Mouse (Mus musculus): ENCODE data around the gene Atxn7l3. TPM values are rescaled to one million over a fixed set of nuclear protein-coding genes. Genes with fewer than 3 reads are reported as not detected.

Gene Atxn7l3
- polyA plus RNA-seq, 1 experiment, result 30.2 TPM

GRCm38 (mm10) chr11:102248630-102249230, 47.7 kb downstream of the Atxn7l3 start, which contains the start of gene BC030867:
BC030867 (plus strand) TSS chr11:102248882.
- H3K27me3 ChIP-seq (ENCODE audit: control insufficient read depth, insufficient read depth, low read length), result no peaks in the 10 kb centered on the region
- 1% methylated on average over 41 of the region's 41 CpGs for WGBS
- H3K4me3 ChIP-seq (ENCODE audit: low read depth, low read length), result peak within 1 kb of the TSS; percentile 69
- TF ChIP-seq CTCF (IDR thresholded peaks at IDR 0.05; ENCODE audit: extremely low read depth, insufficient read length, insufficient replicate concordance, low read depth, low read length) (peak; percentile 81), POLR2A (IDR thresholded peaks at IDR 0.05; ENCODE audit: low read depth, low read length) (no peak)
- H3K27ac ChIP-seq (ENCODE audit: insufficient read depth, low read depth, low read length), result no peak within 1 kb of the TSS
- H3K4me1 ChIP-seq (ENCODE audit: control insufficient read depth, insufficient read depth, insufficient read length, low read length), result peaks cover 4% of the 10 kb centered on the region
- H3K36me3 ChIP-seq (ENCODE audit: control insufficient read depth, insufficient read depth, low read length), result no peaks in the 10 kb centered on the region

GRCm38 (mm10) chr11:102246871-102247270, 49.6 kb downstream of the Atxn7l3 start:
- no peaks in the 10 kb centered on the region for H3K27me3 ChIP-seq (ENCODE audit: control insufficient read depth, insufficient read depth, low read length)
- no peak overlapping the region for H3K4me3 ChIP-seq (ENCODE audit: low read depth, low read length)
- 92% methylated on average over 4 of the region's 4 CpGs for WGBS
- H3K36me3 ChIP-seq (ENCODE audit: control insufficient read depth, insufficient read depth, low read length), result no peaks in the 10 kb centered on the region
- H3K4me1 ChIP-seq (ENCODE audit: control insufficient read depth, insufficient read depth, insufficient read length, low read length), result peaks cover 4% of the 10 kb centered on the region
- H3K27ac ChIP-seq (ENCODE audit: insufficient read depth, low read depth, low read length), result no peak overlapping the region
- TF ChIP-seq POLR2A (IDR thresholded peaks at IDR 0.05; ENCODE audit: low read depth, low read length) (no peak), CTCF (IDR thresholded peaks at IDR 0.05; ENCODE audit: extremely low read depth, insufficient read length, insufficient replicate concordance, low read depth, low read length) (peak; percentile 8; the same call in 1 of the 2 replicates)

GRCm38 (mm10) chr11:102246273-102246635, 50.2 kb downstream of the Atxn7l3 start:
- H3K36me3 ChIP-seq (ENCODE audit: control insufficient read depth, insufficient read depth, low read length), result no peaks in the 10 kb centered on the region
- TF ChIP-seq CTCF (IDR thresholded peaks at IDR 0.05; ENCODE audit: extremely low read depth, insufficient read length, insufficient replicate concordance, low read depth, low read length) (no peak), POLR2A (IDR thresholded peaks at IDR 0.05; ENCODE audit: low read depth, low read length) (no peak)
- no peak overlapping the region for H3K4me3 ChIP-seq (ENCODE audit: low read depth, low read length)
- no peaks in the 10 kb centered on the region for H3K27me3 ChIP-seq (ENCODE audit: control insufficient read depth, insufficient read depth, low read length)
- 85% methylated on average over 6 of the region's 6 CpGs for whole genome bisulfite sequencing
- peaks cover 6% of the 10 kb centered on the region for H3K4me1 ChIP-seq (ENCODE audit: control insufficient read depth, insufficient read depth, insufficient read length, low read length)
- H3K27ac ChIP-seq (ENCODE audit: insufficient read depth, low read depth, low read length), result no peak overlapping the region

GRCm38 (mm10) chr11:102245581-102246272, 50.7 kb downstream of the Atxn7l3 start:
- TF ChIP-seq CTCF (IDR thresholded peaks at IDR 0.05; ENCODE audit: extremely low read depth, insufficient read length, insufficient replicate concordance, low read depth, low read length), result no peak; the same call in 1 of the 2 replicates
- no peak for TF ChIP-seq POLR2A (IDR thresholded peaks at IDR 0.05; ENCODE audit: low read depth, low read length)
- Histone ChIP-seq H3K4me3 (ENCODE audit: low read depth, low read length) (no peak overlapping the region), H3K27me3 (ENCODE audit: control insufficient read depth, insufficient read depth, low read length) (no peaks in the 10 kb centered on the region), H3K27ac (ENCODE audit: insufficient read depth, low read depth, low read length) (no peak overlapping the region), H3K4me1 (ENCODE audit: control insufficient read depth, insufficient read depth, insufficient read length, low read length) (peaks cover 6% of the 10 kb centered on the region), H3K36me3 (ENCODE audit: control insufficient read depth, insufficient read depth, low read length) (no peaks in the 10 kb centered on the region)
- whole genome bisulfite sequencing, result 66% methylated on average over 14 of the region's 14 CpGs

- Histone ChIP-seq H3K4me3 (ENCODE audit: low read depth, low read length) (peak overlapping the region; percentile 41), H3K36me3 (ENCODE audit: control insufficient read depth, insufficient read depth, low read length) (no peaks in the 10 kb centered on the region), H3K27ac (ENCODE audit: insufficient read depth, low read depth, low read length) (no peak overlapping the region), H3K4me1 (ENCODE audit: control insufficient read depth, insufficient read depth, insufficient read length, low read length) (peaks cover 6% of the 10 kb centered on the region), H3K27me3 (ENCODE audit: control insufficient read depth, insufficient read depth, low read length) (no peaks in the 10 kb centered on the region)
- no peak for TF ChIP-seq POLR2A (IDR thresholded peaks at IDR 0.05; ENCODE audit: low read depth, low read length)
- no peak for TF ChIP-seq CTCF (IDR thresholded peaks at IDR 0.05; ENCODE audit: extremely low read depth, insufficient read length, insufficient replicate concordance, low read depth, low read length)
- WGBS, result 2% methylated on average over 32 of the region's 32 CpGs
Observed at GRCm38 (mm10) chr11:102244926-102245449, 51.4 kb downstream of the Atxn7l3 start.

GRCm38 (mm10) chr11:102241874-102242273, 54.6 kb downstream of the Atxn7l3 start:
- Histone ChIP-seq H3K4me3 (ENCODE audit: low read depth, low read length) (no peak overlapping the region), H3K36me3 (ENCODE audit: control insufficient read depth, insufficient read depth, low read length) (no peaks in the 10 kb centered on the region), H3K27ac (ENCODE audit: insufficient read depth, low read depth, low read length) (peak overlapping the region; percentile 74; the same call in 1 of the 2 replicates), H3K4me1 (ENCODE audit: control insufficient read depth, insufficient read depth, insufficient read length, low read length) (peaks cover 6% of the 10 kb centered on the region; the same call in 1 of the 2 replicates), H3K27me3 (ENCODE audit: control insufficient read depth, insufficient read depth, low read length) (no peaks in the 10 kb centered on the region)
- no peak for TF ChIP-seq POLR2A (IDR thresholded peaks at IDR 0.05; ENCODE audit: low read depth, low read length)
- TF ChIP-seq CTCF (IDR thresholded peaks at IDR 0.05; ENCODE audit: extremely low read depth, insufficient read length, insufficient replicate concordance, low read depth, low read length), result peak; percentile 6; the same call in 1 of the 2 replicates
- 74% methylated on average over 5 of the region's 5 CpGs for WGBS

- TF ChIP-seq POLR2A (IDR thresholded peaks at IDR 0.05; ENCODE audit: low read depth, low read length) (no peak), CTCF (IDR thresholded peaks at IDR 0.05; ENCODE audit: extremely low read depth, insufficient read length, insufficient replicate concordance, low read depth, low read length) (no peak)
- Histone ChIP-seq H3K4me1 (ENCODE audit: control insufficient read depth, insufficient read depth, insufficient read length, low read length) (peaks cover 6% of the 10 kb centered on the region; the same call in 1 of the 2 replicates), H3K27me3 (ENCODE audit: control insufficient read depth, insufficient read depth, low read length) (no peaks in the 10 kb centered on the region), H3K36me3 (ENCODE audit: control insufficient read depth, insufficient read depth, low read length) (no peaks in the 10 kb centered on the region), H3K4me3 (ENCODE audit: low read depth, low read length) (no peak overlapping the region), H3K27ac (ENCODE audit: insufficient read depth, low read depth, low read length) (peak overlapping the region; percentile 74)
- WGBS, result 31% methylated on average over 5 of the region's 5 CpGs
Observed at GRCm38 (mm10) chr11:102241246-102241645, 55.2 kb downstream of the Atxn7l3 start.

Data from small intestine, adult 2 months (tissue).